Mouse (Mus musculus) right cerebral cortex, postnatal 4 days (tissue): ENCODE results near the gene Hsd11b1.
"Not testable (repeated sequence)": the region's sequence is repeated elsewhere in the genome, so short reads cannot be mapped to it uniquely, and the experiment has no call there.

ENCODE experiments used
- DNase-seq: peaks from one replicate; pipeline ENCODE4 v3.0.0-alpha.2; 2022

Hsd11b1 gene

GRCm38 (mm10) chr1:193278414-193279045 is 14.7 kb upstream of the Hsd11b1 start:
- DNase-seq, result no peak

GRCm38 (mm10) chr1:193274407-193275071 is 10.7 kb upstream of the Hsd11b1 start:
- DNase-seq, result no peak

GRCm38 (mm10) chr1:193272916-193273601 is 9.2 kb upstream of the Hsd11b1 start, which contains the start of gene G0s2:
TSS of gene G0s2 (minus strand) at chr1:193273217.
- DNase-seq, result peak; percentile 40

GRCm38 (mm10) chr1:193272137-193272915 is 8.5 kb upstream of the Hsd11b1 start:
- peak; percentile 25 for DNase-seq

- DNase-seq, result no peak
Measured at GRCm38 (mm10) chr1:193270965-193271763, 7.3 kb upstream of the Hsd11b1 start.

GRCm38 (mm10) chr1:193265734-193266133 is 1.9 kb upstream of the Hsd11b1 start:
- DNase-seq, result no peak

GRCm38 (mm10) chr1:193263026-193263907 is 608 bp downstream of the Hsd11b1 start:
- DNase-seq, result no peak

- DNase-seq, result no peak
Measured at GRCm38 (mm10) chr1:193261897-193262548, 1.9 kb downstream of the Hsd11b1 start.

GRCm38 (mm10) chr1:193259559-193259958 is 4.3 kb downstream of the Hsd11b1 start:
- DNase-seq, result no peak

- no peak for DNase-seq
Measured at GRCm38 (mm10) chr1:193256621-193257098, 7.2 kb downstream of the Hsd11b1 start.

GRCm38 (mm10) chr1:193256289-193256577 is 7.6 kb downstream of the Hsd11b1 start:
- DNase-seq, result no peak

GRCm38 (mm10) chr1:193255488-193256288 is 8.2 kb downstream of the Hsd11b1 start:
- peak; percentile 83 for DNase-seq

- DNase-seq, result no peak
Measured at GRCm38 (mm10) chr1:193255032-193255431, 8.8 kb downstream of the Hsd11b1 start.

GRCm38 (mm10) chr1:193253895-193254294 is 10.0 kb downstream of the Hsd11b1 start:
- DNase-seq, result not testable (repeated sequence)

GRCm38 (mm10) chr1:193252616-193253015 is 11.3 kb downstream of the Hsd11b1 start:
- DNase-seq, result no peak

- DNase-seq, result no peak
Measured at GRCm38 (mm10) chr1:193251386-193251785, 12.5 kb downstream of the Hsd11b1 start.

GRCm38 (mm10) chr1:193250026-193250425 is 13.8 kb downstream of the Hsd11b1 start:
- DNase-seq, result no peak

- DNase-seq, result peak; percentile 20
Measured at GRCm38 (mm10) chr1:193244235-193244634, 19.6 kb downstream of the Hsd11b1 start.

- no peak for DNase-seq
Measured at GRCm38 (mm10) chr1:193243571-193244193, 20.2 kb downstream of the Hsd11b1 start.
